Mouse (Mus musculus) liver, embryonic 16.5 days (tissue): ENCODE measurements around the gene Nxf3. TPM values are rescaled to one million over a fixed set of nuclear protein-coding genes. Genes with fewer than 3 reads are reported as not detected.

Experiments
- ATAC-seq: fragments of 200-750 bp; cut with Nextera tagmentation; 2 replicates; pipeline ENCODE4 v1.8.0; 2017; ENCODE audit warnings: low read depth, mild to moderate bottlenecking, moderate number of reproducible peaks, moderate library complexity
- H3K27ac ChIP-seq: fragments of 300-500 bp; sonication (generic); 2 replicates; pipeline ENCODE4 v1.5.1; 2014; ENCODE audit warnings: mild to moderate bottlenecking, low read length
- H3K27me3 ChIP-seq: fragments of 300-500 bp; sonication (generic); 2 replicates; pipeline ENCODE4 v1.6.1; 2014; ENCODE audit warnings: low read depth, low read length, mixed read lengths; ENCODE audit not compliant: control insufficient read depth, insufficient read depth
- H3K36me3 ChIP-seq: fragments of 300-500 bp; sonication (generic); 2 replicates; pipeline ENCODE4 v1.6.1; 2014; ENCODE audit warnings: mild to moderate bottlenecking; ENCODE audit not compliant: control insufficient read depth, insufficient read depth
- H3K4me1 ChIP-seq: fragments of 300-500 bp; sonication (generic); 2 replicates; pipeline ENCODE4 v1.6.1; 2014; ENCODE audit warnings: low read depth, low read length, mixed read lengths; ENCODE audit not compliant: control insufficient read depth
- H3K4me2 ChIP-seq: fragments of 300-500 bp; sonication (generic); 2 replicates; pipeline ENCODE4 v1.6.1; 2014; ENCODE audit warnings: low read depth, low read length, mixed read lengths
- H3K4me3 ChIP-seq: fragments of 300-500 bp; sonication (generic); 2 replicates; pipeline ENCODE4 v1.5.1; 2014; ENCODE audit warnings: low read depth, mild to moderate bottlenecking, low read length
- H3K9ac ChIP-seq: fragments of 300-500 bp; sonication (generic); 2 replicates; pipeline ENCODE4 v1.6.1; 2014; ENCODE audit warnings: low read depth, low read length
- H3K9me3 ChIP-seq: fragments of 300-500 bp; sonication (generic); replicated peaks from 2 replicates; pipeline ENCODE4 v1.6.1; 2016; ENCODE audit warnings: low read length; ENCODE audit not compliant: control insufficient read depth
- WGBS: fragments of 180-500 bp; shearing (Covaris S2); extraction: QIAGEN DNeasy Blood & Tissue Kit; methylation state at CpG from one replicate; pipeline ENCODE4 v1.1.7; 2014; ENCODE audit not compliant: insufficient replicate concordance; 5-methylcytosine and 5-hydroxymethylcytosine counted together
- polyA plus RNA-seq: library from polyadenylated mRNA; unstranded; fragments of >200 nt; fragmentation: Nextera tagmentation; extraction: Ambion mirVana; gene quantifications from 2 replicates; pipeline ENCODE4 v1.2.1, GENCODE M21; 2015

Gene Nxf3
- polyA plus RNA-seq, 1 experiment from 2014 or later, result 0.14 TPM

DNA sequence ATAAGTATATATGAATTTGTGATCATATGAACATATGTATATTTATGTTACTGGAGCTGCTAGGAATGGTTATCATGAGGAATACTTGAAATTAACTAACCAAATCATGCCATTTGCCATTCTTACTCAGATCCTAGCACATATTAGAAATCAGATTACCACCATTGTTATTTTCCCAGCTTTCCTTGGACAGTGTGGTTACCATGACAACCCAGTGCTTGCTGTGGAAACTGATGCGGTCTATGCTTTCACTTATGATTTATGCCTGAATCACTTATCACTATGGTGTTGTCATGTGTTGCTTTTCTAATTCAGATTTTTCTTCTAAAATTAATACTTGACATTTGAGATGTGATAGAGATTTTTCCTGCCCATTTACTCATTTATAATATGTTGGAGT lies 54.7 kb downstream of the Nxf3 start:
- Histone ChIP-seq H3K27me3 (no peaks in the 10 kb centered on the region), H3K4me1 (no peaks in the 10 kb centered on the region), H3K36me3 (no peaks in the 10 kb centered on the region), H3K27ac (no peak overlapping the region), H3K4me3 (no peak overlapping the region), H3K9ac (no peak overlapping the region), H3K4me2 (no peak overlapping the region), H3K9me3 (no peaks in the 10 kb centered on the region)
- no peak for ATAC-seq
- WGBS, result 69% methylated on average over 1 of the region's 1 CpGs

Other genes starting within 250 kb of the Nxf3 start
- gene Gprasp2, start 246.2 kb downstream of the Nxf3 start, polyA plus RNA-seq, result 1.4 and 1.5 TPM in 2 replicates
- gene Arxes2, start 91.4 kb downstream of the Nxf3 start, polyA plus RNA-seq, result 17.6 and 18.0 TPM in 2 replicates
- gene Arxes1, start 51.9 kb downstream of the Nxf3 start, polyA plus RNA-seq, result 7.7 and 8.4 TPM in 2 replicates
- gene Bex2, start 17.0 kb downstream of the Nxf3 start, polyA plus RNA-seq, result 160 and 181 TPM in 2 replicates
- gene Bex4, start 53.7 kb upstream of the Nxf3 start, polyA plus RNA-seq, result 131 and 159 TPM in 2 replicates
- 170 and 186 TPM in 2 replicates for gene Tceal8, start 87.1 kb upstream of the Nxf3 start, polyA plus RNA-seq
- 11.0 and 11.9 TPM in 2 replicates for gene Tceal5, start 118.6 kb upstream of the Nxf3 start, polyA plus RNA-seq
- 7.5 and 15.7 TPM in 2 replicates for gene Tceal7, start 129.5 kb upstream of the Nxf3 start, polyA plus RNA-seq
- 205 and 219 TPM in 2 replicates for gene Bex1, start 130.3 kb upstream of the Nxf3 start, polyA plus RNA-seq
- gene Tceal9, start 159.8 kb upstream of the Nxf3 start, polyA plus RNA-seq, result 234 and 259 TPM in 2 replicates
- gene Bex3, start 185.0 kb upstream of the Nxf3 start, polyA plus RNA-seq, result 205 and 228 TPM in 2 replicates